Mouse (Mus musculus): ENCODE results near the gene Dpagt1. TPM values are rescaled to one million over a fixed set of nuclear protein-coding genes. Genes with fewer than 3 reads are reported as not detected.
A peak's percentile ranks its signal among the peaks of the same experiment; 100 is the strongest.
"Not testable (repeated sequence)": the region's sequence is repeated elsewhere in the genome, so short reads cannot be mapped to it uniquely, and the experiment has no call there.

Dpagt1 gene
- polyA plus RNA-seq, 1 experiment = 23.6 TPM

DNA sequence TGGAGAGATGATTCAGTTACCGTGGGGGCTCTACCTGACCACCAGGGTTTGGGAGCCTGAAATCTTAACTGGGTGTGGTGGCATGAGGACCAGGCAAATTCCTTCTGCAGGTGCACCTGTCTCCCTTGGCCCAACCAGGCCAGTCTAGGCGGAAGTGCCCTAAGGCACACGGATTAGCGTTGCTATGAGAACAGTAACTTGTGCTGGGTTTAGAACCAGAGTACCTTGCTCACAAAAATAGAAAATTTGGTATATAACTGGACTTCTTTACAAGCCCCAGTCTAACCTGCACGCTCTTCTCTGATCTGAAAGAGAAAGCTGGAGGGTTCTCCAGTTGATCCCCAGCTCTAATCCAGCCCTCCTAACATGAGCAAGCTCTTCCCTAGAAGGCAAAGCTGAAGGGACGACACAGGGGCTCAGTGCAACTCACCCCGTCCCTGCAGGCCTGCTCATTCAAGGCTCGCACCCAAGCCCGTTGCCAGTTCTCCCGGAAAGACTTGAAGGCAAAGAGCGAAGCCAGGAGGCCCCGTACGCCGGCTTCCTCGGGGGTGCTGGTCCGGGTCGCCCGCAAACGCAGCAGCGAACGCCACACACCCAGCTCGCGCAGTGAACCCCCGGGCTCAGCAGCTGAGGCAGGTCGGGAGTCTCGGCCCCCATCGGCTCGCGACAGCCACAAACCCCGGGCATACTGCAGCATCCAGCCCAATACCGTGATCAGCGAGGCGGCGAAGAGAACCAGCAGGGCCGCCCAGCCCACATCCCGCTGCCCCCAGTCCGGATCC, 6.5 kb upstream of the Dpagt1 start:
- Histone ChIP-seq H3K4me1 (ENCODE audit: control insufficient read depth, insufficient read depth, low read length) (peaks cover 15% of the 10 kb centered on the region), H3K27me3 (ENCODE audit: control insufficient read depth, insufficient read depth, low read length) (no peaks in the 10 kb centered on the region), H3K4me3 (replicated peaks; ENCODE audit: insufficient read depth, low read depth, low read length) (peak overlapping the region; percentile 89), H3K27ac (ENCODE audit: insufficient read depth, low read length) (peak overlapping the region; percentile 74)
- no peak for TF ChIP-seq CTCF (IDR thresholded peaks at IDR 0.05; ENCODE audit: borderline replicate concordance, insufficient read depth, low read depth, low read length)
- no peak for TF ChIP-seq POLR2A (IDR thresholded peaks at IDR 0.05; ENCODE audit: borderline replicate concordance, insufficient read depth, low read length)
- 2% methylated on average over 37 of the region's 37 CpGs for WGBS
- DNase-seq = peak; percentile 47 to 62

DNA sequence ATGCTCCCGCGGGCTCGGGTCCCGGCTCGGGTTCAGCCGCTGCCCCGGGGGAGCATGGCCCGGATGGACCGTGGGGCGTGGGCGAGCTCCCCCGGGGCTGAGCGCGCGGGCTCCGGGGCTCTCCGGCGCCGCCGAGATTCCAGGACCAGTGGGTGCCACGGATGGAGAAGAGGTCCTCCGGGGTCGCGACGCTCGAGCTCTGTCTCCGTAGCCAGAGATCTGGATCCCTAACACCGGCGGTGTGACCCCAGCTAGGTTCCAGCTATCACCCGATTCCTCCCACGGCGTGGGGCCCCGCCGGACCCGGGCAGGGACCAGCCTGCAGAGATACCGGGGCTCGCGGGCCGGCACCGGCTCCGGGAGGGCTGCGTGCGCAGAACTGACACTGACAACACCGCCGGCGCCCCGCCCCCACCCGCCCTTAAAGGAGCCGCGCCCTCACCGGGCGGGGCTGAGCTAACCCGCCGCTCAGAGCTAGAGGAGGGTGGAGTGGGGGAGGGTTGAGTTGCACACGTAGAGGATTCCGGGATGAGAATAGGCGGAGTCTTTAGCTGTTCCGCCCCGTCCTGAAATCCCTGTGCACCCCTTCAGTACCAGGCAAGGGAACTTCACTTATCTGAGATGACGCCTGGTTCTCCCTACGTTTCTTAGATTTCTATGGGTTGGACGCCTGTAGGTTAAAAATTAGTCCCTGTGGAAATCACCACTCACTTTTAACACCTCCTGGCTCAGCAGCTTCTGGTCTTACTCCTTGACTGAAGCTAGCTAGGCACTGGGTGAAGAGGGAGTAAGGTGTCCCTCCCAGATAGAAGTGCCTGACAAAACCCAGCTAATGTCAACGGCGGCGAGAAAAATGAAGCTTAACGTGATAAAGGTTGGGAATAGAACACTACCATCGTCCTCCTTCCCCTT, 5.7 kb upstream of the Dpagt1 start, which contains the start of gene C2cd2l:
TSS of gene C2cd2l (minus strand) at position 399 of the 912 bp plus-strand sequence.
- Histone ChIP-seq H3K27ac (ENCODE audit: insufficient read depth, low read length) (peak within 1 kb of the TSS; percentile 74), H3K27me3 (ENCODE audit: control insufficient read depth, insufficient read depth, low read length) (no peaks in the 10 kb centered on the region), H3K4me1 (ENCODE audit: control insufficient read depth, insufficient read depth, low read length) (peaks cover 12% of the 10 kb centered on the region), H3K4me3 (replicated peaks; ENCODE audit: insufficient read depth, low read depth, low read length) (peak within 1 kb of the TSS; percentile 89)
- DNase-seq = peak; percentile 88 to 96
- 1% methylated on average over 67 of the region's 67 CpGs for WGBS
- TF ChIP-seq POLR2A (IDR thresholded peaks at IDR 0.05; ENCODE audit: borderline replicate concordance, insufficient read depth, low read length) (peak; percentile 58), CTCF (IDR thresholded peaks at IDR 0.05; ENCODE audit: borderline replicate concordance, insufficient read depth, low read depth, low read length) (no peak)

DNA sequence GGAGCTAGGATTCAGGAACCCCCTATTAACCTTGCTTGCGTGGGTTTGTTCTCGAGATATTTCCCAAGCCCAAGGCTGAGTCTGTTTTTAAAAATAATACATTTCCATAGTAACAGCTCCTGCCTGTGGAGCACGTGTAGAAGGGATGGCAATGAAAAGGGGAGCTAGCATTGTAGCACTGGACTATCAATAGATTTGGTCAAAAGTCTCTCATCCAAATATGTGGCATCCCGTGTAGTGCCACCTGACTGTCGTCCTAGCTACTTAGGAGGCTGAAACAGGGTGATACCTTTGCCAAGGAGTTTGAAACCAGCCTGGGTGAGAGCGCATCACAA, 5.1 kb upstream of the Dpagt1 start:
- peak overlapping the region; percentile 55 for H3K27ac ChIP-seq (ENCODE audit: insufficient read depth, low read length)
- peak overlapping the region; percentile 50 for H3K4me3 ChIP-seq (replicated peaks; ENCODE audit: insufficient read depth, low read depth, low read length)
- peaks cover 12% of the 10 kb centered on the region for H3K4me1 ChIP-seq (ENCODE audit: control insufficient read depth, insufficient read depth, low read length)
- no peak for TF ChIP-seq CTCF (IDR thresholded peaks at IDR 0.05; ENCODE audit: borderline replicate concordance, insufficient read depth, low read depth, low read length)
- no peak for TF ChIP-seq POLR2A (IDR thresholded peaks at IDR 0.05; ENCODE audit: borderline replicate concordance, insufficient read depth, low read length)
- 11% methylated on average over 6 of the region's 6 CpGs for WGBS
- no peak for DNase-seq
- H3K27me3 ChIP-seq (ENCODE audit: control insufficient read depth, insufficient read depth, low read length) = no peaks in the 10 kb centered on the region

DNA sequence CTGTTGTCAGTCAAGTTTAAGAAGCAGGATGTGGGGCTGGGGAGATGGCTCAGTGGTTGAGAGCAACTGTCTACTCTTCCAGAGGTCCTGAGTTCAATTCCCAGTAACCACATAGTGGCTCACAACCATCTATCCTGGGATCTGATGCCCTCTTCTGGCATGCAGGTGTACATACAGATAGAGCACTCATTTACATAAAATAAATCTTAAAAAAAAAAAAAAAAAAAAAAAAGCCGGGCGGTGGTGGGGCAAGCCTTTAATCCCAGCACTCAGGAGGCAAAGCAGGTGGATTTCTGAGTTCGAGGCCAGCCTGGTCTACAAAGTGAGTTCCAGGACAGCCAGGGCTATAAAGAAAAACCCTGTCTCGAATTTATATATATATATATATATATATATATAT, 2.2 kb upstream of the Dpagt1 start:
- not testable (repeated sequence) for DNase-seq; H3K4me1 ChIP-seq (ENCODE audit: control insufficient read depth, insufficient read depth, low read length); H3K27ac ChIP-seq (ENCODE audit: insufficient read depth, low read length); H3K27me3 ChIP-seq (ENCODE audit: control insufficient read depth, insufficient read depth, low read length); H3K4me3 ChIP-seq (replicated peaks; ENCODE audit: insufficient read depth, low read depth, low read length)
- WGBS = 54% methylated on average over 4 of the region's 4 CpGs

DNA sequence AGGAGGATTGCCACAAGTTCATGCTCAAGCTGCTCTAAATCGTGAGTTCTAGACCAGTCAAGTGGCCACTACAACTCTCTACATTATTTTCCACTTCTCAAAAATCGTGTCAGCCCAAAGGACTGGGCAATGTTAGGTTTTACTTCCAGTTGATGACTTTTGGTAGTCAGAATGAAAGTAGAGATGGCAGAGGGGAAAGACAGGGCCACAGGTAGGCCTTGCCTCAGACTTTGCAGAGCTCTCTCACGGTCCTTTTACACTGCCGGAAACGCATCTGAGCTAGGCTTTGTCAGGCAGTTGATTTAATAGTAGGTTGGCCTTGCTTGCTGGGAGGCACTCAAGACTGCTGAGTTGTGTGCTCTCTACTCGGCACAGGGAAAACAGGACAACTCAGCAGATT, 1.7 kb upstream of the Dpagt1 start:
- DNase-seq = no peak
- 0 out of 2 replicates have a peak, but pooled peaks cover 3% of the 10 kb centered on the region for H3K4me1 ChIP-seq (ENCODE audit: control insufficient read depth, insufficient read depth, low read length)
- TF ChIP-seq POLR2A (IDR thresholded peaks at IDR 0.05; ENCODE audit: borderline replicate concordance, insufficient read depth, low read length) (no peak), CTCF (IDR thresholded peaks at IDR 0.05; ENCODE audit: borderline replicate concordance, insufficient read depth, low read depth, low read length) (no peak)
- H3K27me3 ChIP-seq (ENCODE audit: control insufficient read depth, insufficient read depth, low read length) = no peaks in the 10 kb centered on the region
- H3K4me3 ChIP-seq (replicated peaks; ENCODE audit: insufficient read depth, low read depth, low read length) = no peak overlapping the region
- no peak overlapping the region for H3K27ac ChIP-seq (ENCODE audit: insufficient read depth, low read length)
- 84% methylated on average over 6 of the region's 6 CpGs for WGBS

DNA sequence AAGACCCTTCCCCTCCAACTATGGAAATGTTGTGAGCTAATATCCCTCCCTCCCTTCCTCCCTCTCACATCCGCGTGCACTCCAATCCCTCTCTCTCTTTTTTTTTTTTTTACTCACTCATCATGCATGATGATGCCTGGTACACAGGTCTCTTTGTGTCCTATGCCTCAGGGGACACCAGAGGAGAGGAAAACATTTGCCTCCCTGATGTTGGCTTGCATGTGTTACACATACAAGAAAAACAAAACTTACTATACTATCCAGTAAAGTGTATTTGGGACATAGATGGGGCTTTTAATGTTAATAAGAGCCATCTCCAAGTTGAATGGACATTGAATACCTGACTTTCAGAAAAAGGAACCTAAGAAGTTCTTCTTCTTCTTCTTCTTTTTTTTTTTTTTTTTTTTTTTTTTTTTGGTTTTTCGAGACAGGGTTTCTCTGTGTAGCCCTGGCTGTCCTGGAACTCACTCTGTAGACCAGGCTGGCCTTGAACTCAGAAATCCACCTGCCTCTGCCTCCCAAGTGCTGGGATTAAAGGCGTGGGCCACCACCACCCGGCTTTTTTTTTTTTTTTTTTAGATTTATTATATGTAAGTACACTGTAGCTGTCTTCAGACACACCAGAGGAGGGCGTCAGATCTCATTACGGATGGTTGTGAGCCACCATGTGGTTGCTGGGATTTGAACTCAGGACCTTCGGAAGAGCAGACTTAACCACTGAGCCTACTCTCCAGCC, 619 bp upstream of the Dpagt1 start:
- not testable (repeated sequence) for H3K27me3 ChIP-seq (ENCODE audit: control insufficient read depth, insufficient read depth, low read length); H3K4me3 ChIP-seq (replicated peaks; ENCODE audit: insufficient read depth, low read depth, low read length); H3K4me1 ChIP-seq (ENCODE audit: control insufficient read depth, insufficient read depth, low read length); DNase-seq
- WGBS = 51% methylated on average over 7 of the region's 8 CpGs
- H3K27ac ChIP-seq (ENCODE audit: insufficient read depth, low read length) = peak overlapping the region; percentile 54; the same call in 1 of the 2 replicates

DNA sequence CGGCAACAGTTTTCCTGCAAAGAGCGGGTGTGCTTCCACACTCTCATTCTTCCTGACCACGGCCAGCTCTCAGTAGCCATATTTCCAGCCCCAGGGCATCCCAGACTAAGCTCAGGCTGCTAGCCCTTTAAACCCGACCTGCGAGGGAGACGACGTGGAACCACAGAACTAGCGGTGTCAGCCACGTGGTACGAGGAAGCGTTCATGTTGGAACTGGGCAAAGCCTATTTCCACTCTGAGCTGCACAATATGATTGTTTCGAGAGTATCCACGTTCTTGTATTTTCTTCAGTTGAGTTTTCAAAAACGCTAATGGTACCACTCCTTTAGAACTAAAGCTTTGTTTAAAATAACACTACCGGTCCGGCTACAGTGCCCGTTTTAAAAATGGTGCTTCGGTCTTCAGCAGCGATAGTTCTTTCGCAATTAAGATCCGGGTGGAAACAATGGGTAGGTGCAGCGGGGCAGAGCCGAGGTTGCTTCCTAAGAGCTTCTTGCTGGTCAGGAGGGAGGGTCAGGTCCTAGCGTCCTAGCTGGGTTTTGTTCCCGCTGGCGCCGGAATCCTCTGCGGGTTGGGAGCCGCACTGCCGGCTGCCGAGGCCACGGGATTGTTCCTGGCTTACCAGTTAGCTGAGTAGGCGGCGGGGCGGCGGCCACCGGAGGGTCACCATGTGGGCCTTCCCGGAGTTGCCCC, 698 bp downstream of the Dpagt1 start:
- DNase-seq = peak; percentile 86 to 92
- under 1% methylated on average over 38 of the region's 38 CpGs for WGBS
- H3K4me3 ChIP-seq (replicated peaks; ENCODE audit: insufficient read depth, low read depth, low read length) = peak overlapping the region; percentile 70
- no peak for TF ChIP-seq CTCF (IDR thresholded peaks at IDR 0.05; ENCODE audit: borderline replicate concordance, insufficient read depth, low read depth, low read length)
- TF ChIP-seq POLR2A (IDR thresholded peaks at IDR 0.05; ENCODE audit: borderline replicate concordance, insufficient read depth, low read length) = peak; percentile 65; the same call in 1 of the 2 replicates
- no peaks in the 10 kb centered on the region for H3K27me3 ChIP-seq (ENCODE audit: control insufficient read depth, insufficient read depth, low read length)
- H3K27ac ChIP-seq (ENCODE audit: insufficient read depth, low read length) = peak overlapping the region; percentile 54
- H3K4me1 ChIP-seq (ENCODE audit: control insufficient read depth, insufficient read depth, low read length) = 0 out of 2 replicates have a peak, but pooled peaks cover 3% of the 10 kb centered on the region
